Mouse (Mus musculus) erythroblast, embryonic 14.5 days (primary cell): Measurements from ENCODE around the gene Sycp1. TPM values are rescaled to one million over a fixed set of nuclear protein-coding genes. Genes with fewer than 3 reads are reported as not detected.

Experiments used
- H3K27me3 ChIP-seq: 2 replicates; pipeline ENCODE4 v1.6.1; 2012; ENCODE audit warnings: inconsistent platforms; ENCODE audit not compliant: control insufficient read depth
- H3K36me3 ChIP-seq: 2 replicates; pipeline ENCODE4 v1.6.1; 2012; ENCODE audit warnings: mild to moderate bottlenecking, inconsistent platforms; ENCODE audit not compliant: control insufficient read depth
- H3K4me1 ChIP-seq: 2 replicates; pipeline ENCODE4 v1.6.1; 2012; ENCODE audit warnings: inconsistent platforms; ENCODE audit not compliant: control insufficient read depth
- H3K4me3 ChIP-seq: replicated peaks from 2 replicates; pipeline ENCODE3; 2012; ENCODE audit warnings: moderate library complexity, mild to moderate bottlenecking, inconsistent platforms
- H3K9me3 ChIP-seq: 2 replicates; pipeline ENCODE4 v1.6.1; 2012; ENCODE audit warnings: low read length, inconsistent platforms, mixed read lengths; ENCODE audit not compliant: control insufficient read depth
- GATA1 ChIP-seq: IDR thresholded peaks from 2 replicates; pipeline ENCODE4 v1.6.1; 2012; ENCODE audit warnings: low read length, inconsistent platforms, mixed read lengths
- TAL1 ChIP-seq: IDR thresholded peaks from 3 replicates; pipeline ENCODE4 v1.6.1; 2012; ENCODE audit warnings: low read length, inconsistent platforms, mixed read lengths
- polyA plus RNA-seq: library from polyadenylated mRNA; stranded (reverse); fragments of >175 nt; gene quantifications from 2 replicates; pipeline ENCODE4 v1.2.3, GENCODE M21; 2012

The Sycp1 gene
- polyA plus RNA-seq, 1 experiment, result not detected

GRCm38 (mm10) chr3:102954476-102954875, 18.6 kb upstream of the Sycp1 start:
- H3K36me3 ChIP-seq, result no peaks in the 10 kb centered on the region; the same call in 1 of the 2 replicates
- no peaks in the 10 kb centered on the region for H3K9me3 ChIP-seq
- no peak overlapping the region for H3K4me3 ChIP-seq
- TF ChIP-seq TAL1, result no peak
- TF ChIP-seq GATA1, result no peak
- H3K27me3 ChIP-seq, result no peaks in the 10 kb centered on the region
- H3K4me1 ChIP-seq, result no peaks in the 10 kb centered on the region

DNA sequence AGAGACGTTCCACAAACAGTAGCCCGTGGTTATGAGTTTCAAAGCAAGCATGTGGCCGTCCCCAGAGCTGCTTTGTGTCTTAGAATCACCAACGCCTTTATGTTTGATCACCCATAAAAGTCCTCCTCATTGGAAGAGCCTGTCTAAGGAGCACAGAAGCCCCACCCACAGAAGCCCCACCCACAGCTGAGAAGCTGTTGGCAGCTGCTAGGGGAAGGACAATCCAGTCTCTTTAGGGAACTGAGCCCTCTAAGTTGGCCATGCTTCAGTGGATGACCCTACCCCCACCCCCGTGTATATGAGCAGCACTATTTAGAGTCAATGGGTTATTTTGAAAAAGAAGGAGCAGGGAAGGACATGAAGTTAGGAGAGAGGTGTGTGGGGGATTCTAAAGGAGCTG, 11.0 kb upstream of the Sycp1 start:
- TF ChIP-seq TAL1 (no peak), GATA1 (no peak)

DNA sequence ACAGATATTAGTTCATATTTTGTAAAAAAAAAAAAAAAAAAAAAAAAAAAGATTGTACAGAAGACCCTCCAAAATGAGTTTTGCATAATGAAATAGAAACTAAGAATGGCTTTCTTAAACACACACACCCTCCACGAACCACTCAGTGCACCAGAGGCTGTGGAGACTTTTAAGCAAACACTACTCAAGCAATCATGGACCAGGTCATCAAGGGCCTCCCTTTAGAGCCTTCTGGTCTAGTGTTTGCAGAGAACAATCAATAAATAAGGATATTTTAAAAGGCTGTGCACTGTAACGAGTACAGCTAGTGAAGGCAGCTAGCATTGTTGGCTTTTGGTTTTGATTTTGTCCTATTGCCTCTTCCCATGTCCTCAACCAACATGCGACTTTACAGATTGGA, 10.4 kb upstream of the Sycp1 start:
- Histone ChIP-seq H3K27me3 (no peaks in the 10 kb centered on the region), H3K4me3 (no peak overlapping the region), H3K4me1 (no peaks in the 10 kb centered on the region), H3K36me3 (no peaks in the 10 kb centered on the region), H3K9me3 (no peaks in the 10 kb centered on the region)
- TF ChIP-seq TAL1 (no peak), GATA1 (no peak)

More for the DNA sequence above, 11.0 kb upstream of the Sycp1 start:
- Histone ChIP-seq H3K9me3 (no peaks in the 10 kb centered on the region), H3K27me3 (no peaks in the 10 kb centered on the region), H3K4me1 (no peaks in the 10 kb centered on the region), H3K36me3 (no peaks in the 10 kb centered on the region), H3K4me3 (no peak overlapping the region)

- H3K27me3 ChIP-seq, result no peaks in the 10 kb centered on the region
- no peak overlapping the region for H3K4me3 ChIP-seq
- TF ChIP-seq GATA1 (no peak), TAL1 (no peak)
- peaks cover 9% of the 10 kb centered on the region for H3K9me3 ChIP-seq
- no peaks in the 10 kb centered on the region for H3K36me3 ChIP-seq
- H3K4me1 ChIP-seq, result no peaks in the 10 kb centered on the region
Observed at GRCm38 (mm10) chr3:102938100-102938499, 2.2 kb upstream of the Sycp1 start.

DNA sequence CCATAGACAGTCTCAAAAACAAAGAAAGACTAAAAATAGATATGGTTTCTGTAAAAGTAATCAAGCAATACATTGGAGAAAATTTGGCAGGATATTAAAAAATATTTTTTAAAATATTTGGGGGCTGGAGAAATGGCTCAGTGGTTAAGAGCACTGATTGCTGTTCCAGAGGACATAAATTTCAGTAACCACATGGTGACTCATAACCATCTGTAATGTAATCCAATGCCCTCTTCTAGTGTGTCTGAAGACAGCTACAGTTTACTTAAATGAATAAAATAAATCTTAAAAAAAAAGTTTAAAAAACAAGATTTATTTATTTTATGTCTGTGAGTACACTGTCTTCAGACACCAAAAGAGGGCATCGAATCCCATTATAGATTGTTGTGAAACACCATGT, 36.8 kb downstream of the Sycp1 start:
- Histone ChIP-seq H3K4me1 (no peaks in the 10 kb centered on the region), H3K4me3 (no peak overlapping the region), H3K36me3 (no peaks in the 10 kb centered on the region), H3K9me3 (no peaks in the 10 kb centered on the region), H3K27me3 (no peaks in the 10 kb centered on the region)
- TF ChIP-seq TAL1, result no peak
- TF ChIP-seq GATA1, result no peak

DNA sequence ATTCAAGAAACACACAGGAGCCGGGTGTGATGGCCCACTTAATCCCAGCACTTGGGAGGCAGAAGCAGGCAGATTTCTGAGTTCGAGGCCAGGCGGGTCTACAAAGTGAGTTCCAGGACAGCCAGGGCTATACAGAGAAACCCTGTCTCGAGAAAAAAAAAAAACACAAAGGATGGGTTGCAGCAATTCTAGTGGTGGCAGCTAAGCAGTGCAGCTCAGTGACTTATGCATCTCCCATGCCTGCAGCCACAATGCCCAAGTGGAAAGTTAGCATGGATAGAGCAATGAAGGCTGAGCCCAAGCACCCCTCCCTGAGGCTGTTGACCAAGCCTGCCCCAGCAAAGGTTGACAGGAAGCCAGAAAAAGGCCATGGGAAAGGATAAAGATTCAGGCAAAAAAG, 55.4 kb downstream of the Sycp1 start:
- H3K27me3 ChIP-seq, result no peaks in the 10 kb centered on the region
- TF ChIP-seq TAL1 (no peak), GATA1 (no peak)
- H3K36me3 ChIP-seq, result no peaks in the 10 kb centered on the region
- no peaks in the 10 kb centered on the region for H3K4me1 ChIP-seq
- H3K9me3 ChIP-seq, result no peaks in the 10 kb centered on the region
- H3K4me3 ChIP-seq, result no peak overlapping the region

DNA sequence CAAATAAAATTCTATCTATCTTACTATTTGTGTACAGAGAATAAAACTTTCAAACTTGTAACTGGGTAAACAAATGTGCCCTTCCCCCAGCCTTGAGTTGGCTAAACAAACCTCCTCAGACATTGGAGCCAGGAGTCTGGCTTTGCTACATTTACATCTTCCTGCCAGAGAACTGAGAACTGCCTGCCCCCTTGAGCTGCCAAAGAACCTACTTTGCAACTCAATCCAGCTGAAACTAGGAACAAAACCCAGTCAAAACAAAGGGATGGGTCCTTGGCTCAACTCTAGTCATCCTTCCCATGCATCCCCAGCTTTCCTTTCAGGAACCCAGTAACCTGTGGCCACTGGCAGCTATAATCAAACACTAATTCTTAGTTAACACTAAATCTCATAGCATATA, 87.2 kb downstream of the Sycp1 start:
- H3K4me3 ChIP-seq, result no peak overlapping the region
- no peak for TF ChIP-seq TAL1
- no peak for TF ChIP-seq GATA1
- H3K9me3 ChIP-seq, result no peaks in the 10 kb centered on the region
- H3K4me1 ChIP-seq, result no peaks in the 10 kb centered on the region
- H3K36me3 ChIP-seq, result no peaks in the 10 kb centered on the region
- no peaks in the 10 kb centered on the region for H3K27me3 ChIP-seq

DNA sequence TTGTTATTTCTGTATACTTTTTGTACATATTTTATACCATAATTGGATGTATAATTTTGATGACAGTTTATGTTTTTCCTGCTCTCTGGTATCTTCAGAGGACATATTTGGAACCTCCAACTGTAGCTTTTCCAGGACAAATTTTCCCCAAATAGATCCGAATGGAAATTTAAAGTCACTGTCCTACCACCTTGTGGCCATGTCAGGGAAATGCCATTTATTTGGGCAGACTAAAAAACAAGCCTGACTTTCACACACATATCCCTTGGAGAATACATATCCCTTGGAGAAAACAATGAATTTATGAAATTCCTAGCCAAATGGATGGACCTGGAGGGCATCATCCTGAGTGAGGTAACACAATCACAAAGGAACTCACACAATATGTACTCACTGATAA, 93.5 kb downstream of the Sycp1 start:
- no peaks in the 10 kb centered on the region for H3K4me1 ChIP-seq
- no peaks in the 10 kb centered on the region for H3K9me3 ChIP-seq
- H3K4me3 ChIP-seq, result no peak overlapping the region
- H3K27me3 ChIP-seq, result no peaks in the 10 kb centered on the region
- H3K36me3 ChIP-seq, result no peaks in the 10 kb centered on the region
- TF ChIP-seq GATA1 (no peak), TAL1 (no peak)

DNA sequence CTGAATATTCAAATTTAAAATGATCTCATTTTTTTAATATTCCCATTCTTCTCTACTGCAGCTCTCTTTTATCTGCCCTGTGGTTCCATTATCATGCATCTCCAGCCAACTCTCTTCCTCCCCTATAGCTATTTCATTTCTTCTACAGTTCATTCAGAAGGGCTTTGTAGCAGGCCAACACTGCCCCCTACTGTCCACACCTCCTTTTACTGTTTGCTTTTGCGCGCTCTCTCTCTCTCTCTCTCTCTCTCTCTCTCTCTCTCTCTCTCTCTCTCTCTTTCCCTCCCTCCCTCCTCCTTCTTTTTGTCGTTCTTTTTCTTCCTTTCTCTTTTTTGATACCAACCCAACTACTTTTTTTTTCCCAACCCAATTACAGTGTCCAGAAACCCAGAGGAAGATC, 132.0 kb downstream of the Sycp1 start:
- Histone ChIP-seq H3K9me3 (peaks cover 3% of the 10 kb centered on the region; the same call in 1 of the 2 replicates), H3K27me3 (no peaks in the 10 kb centered on the region)

DNA sequence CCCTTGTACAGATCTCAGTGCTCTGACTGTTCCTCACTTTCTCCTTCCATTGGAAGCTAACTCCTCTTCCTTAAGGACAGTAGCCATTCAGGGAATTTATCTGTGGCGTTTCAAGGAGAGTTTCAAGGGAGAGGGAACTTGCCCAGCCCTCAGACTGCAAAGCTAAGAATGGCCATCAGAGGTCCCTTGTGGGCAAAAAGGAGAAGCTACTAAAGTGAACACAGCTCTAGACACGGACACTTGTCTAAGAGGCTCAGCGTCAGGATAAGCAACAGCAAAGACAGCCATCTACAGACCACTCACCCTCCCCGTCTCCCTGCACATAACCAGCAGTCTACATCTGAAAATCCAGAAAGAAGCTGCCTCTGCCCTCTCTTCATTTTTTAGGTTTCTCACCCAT, 148.5 kb downstream of the Sycp1 start:
- Histone ChIP-seq H3K27me3 (no peaks in the 10 kb centered on the region), H3K9me3 (no peaks in the 10 kb centered on the region), H3K4me3 (no peak overlapping the region), H3K4me1 (no peaks in the 10 kb centered on the region), H3K36me3 (no peaks in the 10 kb centered on the region)
- TF ChIP-seq GATA1 (no peak), TAL1 (no peak)

More for the DNA sequence above, 132.0 kb downstream of the Sycp1 start:
- Histone ChIP-seq H3K4me1 (no peaks in the 10 kb centered on the region), H3K36me3 (no peaks in the 10 kb centered on the region), H3K4me3 (no peak overlapping the region)
- TF ChIP-seq TAL1 (no peak), GATA1 (no peak)
